8 mouse cellular contexts compared by ENCODE assay signal in the genomic region with DNA sequence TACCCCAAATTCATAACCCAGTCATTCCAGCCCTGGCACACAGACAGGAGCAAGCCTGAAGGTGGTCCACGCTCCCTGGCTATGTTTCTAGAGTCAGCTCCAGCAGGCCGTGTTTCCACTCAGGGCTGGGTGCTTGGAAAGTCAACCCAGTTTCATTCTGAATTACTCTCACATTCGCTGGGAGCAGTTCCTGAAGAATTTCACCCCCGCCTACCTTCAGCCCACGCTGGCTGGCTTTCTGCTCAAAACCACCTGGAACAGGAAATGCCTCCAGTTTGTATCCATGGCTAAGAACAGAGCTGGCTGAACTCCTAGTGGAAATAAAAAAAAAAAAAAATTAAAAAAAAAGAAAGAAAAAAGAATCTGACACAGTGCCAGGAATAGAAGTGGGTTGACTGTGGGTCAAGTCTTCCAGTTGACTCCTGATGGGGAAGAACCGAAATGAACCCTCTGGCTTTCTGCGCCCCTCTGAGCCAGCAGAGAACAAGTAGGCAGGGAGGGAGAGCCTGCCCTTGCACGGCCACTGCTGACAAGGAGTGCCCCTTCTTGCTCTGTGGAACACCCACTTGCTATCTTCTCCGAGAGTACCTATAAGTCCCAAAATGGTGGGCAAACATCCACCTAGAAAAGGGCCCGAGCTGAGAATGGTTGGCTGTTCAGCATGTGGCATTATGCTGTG.
DNase-seq lines count a peak whose midpoint lies in the region; ATAC-seq and TF ChIP-seq lines count a peak whose summit lies in the region.

No protein-coding gene starts in this region.

- H3K9me3 ChIP-seq in kidney, embryonic 16.5 days (ENCODE audit: low read length) = no peaks in the 10 kb centered on the region
- no peaks in the 10 kb centered on the region for H3K9me3 ChIP-seq in lung, postnatal 0 days (ENCODE audit: low read length)

- H3K36me3 ChIP-seq in kidney, embryonic 16.5 days (ENCODE audit: insufficient read depth, low read length) = no peaks in the 10 kb centered on the region
- H3K36me3 ChIP-seq in lung, postnatal 0 days (ENCODE audit: insufficient read depth, low read length) = no peaks in the 10 kb centered on the region

- no peak overlapping the region for H3K27ac ChIP-seq in kidney, embryonic 16.5 days (ENCODE audit: low read length)
- H3K27ac ChIP-seq in layer of hippocampus, adult 2 months = peak overlapping the region; percentile 64
- no peak overlapping the region for H3K27ac ChIP-seq in lung, postnatal 0 days (ENCODE audit: low read length)

- 69% methylated on average over 10 of the region's 10 CpGs for WGBS in kidney, embryonic 16.5 days
- 42% methylated on average over 10 of the region's 10 CpGs for WGBS in lung, postnatal 0 days

- no peak for ATAC-seq in kidney, embryonic 16.5 days (ENCODE audit: low FRiP score, low TSS enrichment)
- no peak for ATAC-seq in lung, postnatal 0 days
- ATAC-seq in activated CD4-positive, CD25-positive, alpha-beta regulatory T cell, adult 4 months = no peak
- no peak for ATAC-seq in inflammation-experienced regulatory T-cells, adult 6 months

- TF ChIP-seq EP300 in lung, postnatal 0 days (IDR thresholded peaks at IDR 0.05) = no peak

- H3K4me1 ChIP-seq in kidney, embryonic 16.5 days (ENCODE audit: insufficient read depth, low read length) = peaks cover 8% of the 10 kb centered on the region; the same call in 1 of the 2 replicates
- no peaks in the 10 kb centered on the region for H3K4me1 ChIP-seq in lung, postnatal 0 days (ENCODE audit: insufficient read depth, low read depth, low read length)

- peak; percentile 17 for DNase-seq in kidney, adult 18-20 months
- DNase-seq in frontal cortex, postnatal 25 days (ENCODE audit: low spot score in 2 of 2) = peak; percentile 38 to 60
- peak; percentile 49 for DNase-seq in layer of hippocampus, adult 2 months (ENCODE audit: low spot score in 2 of 2)
- peak; percentile 30 for DNase-seq in lung, postnatal 0 days (ENCODE audit: low spot score)
- DNase-seq in ovary, postnatal 10 days (ENCODE audit: low spot score) = no peak

- no peak overlapping the region for H3K4me2 ChIP-seq in kidney, embryonic 16.5 days (replicated peaks; ENCODE audit: low read depth, low read length)
- no peak overlapping the region for H3K4me2 ChIP-seq in lung, postnatal 0 days (replicated peaks; ENCODE audit: low read depth, low read length)

- TF ChIP-seq CTCF in layer of hippocampus, adult 2 months (conservative IDR thresholded peaks at IDR 0.05) = no peak
- no peak for TF ChIP-seq CTCF in lung, postnatal 0 days (IDR thresholded peaks at IDR 0.05)

- no peaks in the 10 kb centered on the region for H3K27me3 ChIP-seq in kidney, embryonic 16.5 days (ENCODE audit: insufficient read depth, low read length)
- no peaks in the 10 kb centered on the region for H3K27me3 ChIP-seq in lung, postnatal 0 days (replicated peaks; ENCODE audit: insufficient read depth, low read length)

- no peak overlapping the region for H3K4me3 ChIP-seq in kidney, embryonic 16.5 days (ENCODE audit: low read length)
- no peak overlapping the region for H3K4me3 ChIP-seq in layer of hippocampus, adult 2 months
- H3K4me3 ChIP-seq in lung, postnatal 0 days (ENCODE audit: low read depth, low read length) = no peak overlapping the region

- no peak overlapping the region for H3K9ac ChIP-seq in kidney, embryonic 16.5 days (replicated peaks; ENCODE audit: low read length)
- no peak overlapping the region for H3K9ac ChIP-seq in lung, postnatal 0 days (replicated peaks; ENCODE audit: low read depth)
